Mouse (Mus musculus) layer of hippocampus, postnatal 14 days (tissue): Measurements from ENCODE around the gene Sbds. TPM values are rescaled to one million over a fixed set of nuclear protein-coding genes. Genes with fewer than 3 reads are reported as not detected.
A peak's percentile ranks its signal among the peaks of the same experiment; 100 is the strongest.

ENCODE experiments used
- DNase-seq, 2 experiments: peaks; one replicate each; pipeline ENCODE4 v3.0.0; 2021 to 2022; ENCODE audit warnings: low spot score in 2 of 2, mixed read lengths in 1 of 2
- long read RNA-seq, 2 experiments: library from polyadenylated mRNA; stranded (forward); transcript quantifications; one replicate each; pipeline ENCODE4 v2.0.0; 2021
- total RNA-seq, 2 experiments: library from RNA; stranded (reverse); gene quantifications; 2 replicates each; pipeline ENCODE4 v1.2.3; 2021

Gene Sbds
- total RNA-seq = 10 to 100 TPM; 61.8 to 62.4 TPM
- long read RNA-seq, experiment 1, transcript Sbds-201 (5 exons, 1,548 nt) = major isoform, 65 of 78 reads
- long read RNA-seq, experiment 1, partial matches to known transcripts = 4 of 78 reads
- long read RNA-seq, experiment 1, other reads (novel, unspliced or antisense) = 8 of 78 reads
- long read RNA-seq, experiment 2, transcript Sbds-201 (5 exons, 1,548 nt) = major isoform, 79 of 99 reads
- long read RNA-seq, experiment 2, partial matches to known transcripts = 3 of 99 reads
- long read RNA-seq, experiment 2, other reads (novel, unspliced or antisense) = 17 of 99 reads

- DNase-seq = peak; percentile 96 to 99
Observed at GRCm38 (mm10) chr5:130255017-130255720, at the start of gene Sbds, which contains the start of gene Tyw1. TSS of gene Sbds (minus strand) at chr5:130255530. TSS of gene Tyw1 (plus strand) at chr5:130255619.

- no peak for DNase-seq
Observed at GRCm38 (mm10) chr5:130303611-130304010, 48.3 kb upstream of the Sbds start.

GRCm38 (mm10) chr5:130299526-130299925 lies 44.2 kb upstream of the Sbds start:
- no peak for DNase-seq

- no peak for DNase-seq
Observed at GRCm38 (mm10) chr5:130298831-130299460, 43.6 kb upstream of the Sbds start.

GRCm38 (mm10) chr5:130296071-130296470 lies 40.7 kb upstream of the Sbds start:
- no peak for DNase-seq

GRCm38 (mm10) chr5:130294598-130294997 lies 39.3 kb upstream of the Sbds start:
- peak in 1 of 2 experiments; percentile 22 for DNase-seq

- DNase-seq = no peak
Observed at GRCm38 (mm10) chr5:130293941-130294340, 38.6 kb upstream of the Sbds start.

- peak in 1 of 2 experiments; percentile 47 for DNase-seq
Observed at GRCm38 (mm10) chr5:130292976-130293375, 37.6 kb upstream of the Sbds start.

GRCm38 (mm10) chr5:130290775-130291174 lies 35.4 kb upstream of the Sbds start:
- peak; percentile 45 to 67 for DNase-seq

GRCm38 (mm10) chr5:130290242-130290641 lies 34.9 kb upstream of the Sbds start:
- no peak for DNase-seq

GRCm38 (mm10) chr5:130288106-130288505 lies 32.8 kb upstream of the Sbds start:
- no peak for DNase-seq

- DNase-seq = no peak
Observed at GRCm38 (mm10) chr5:130283079-130283732, 27.9 kb upstream of the Sbds start.

GRCm38 (mm10) chr5:130278011-130278472 lies 22.7 kb upstream of the Sbds start:
- DNase-seq = no peak

- peak in 1 of 2 experiments; percentile 71 for DNase-seq
Observed at GRCm38 (mm10) chr5:130275509-130275908, 20.2 kb upstream of the Sbds start.

GRCm38 (mm10) chr5:130273046-130273445 lies 17.7 kb upstream of the Sbds start:
- no peak for DNase-seq

GRCm38 (mm10) chr5:130272344-130272743 lies 17.0 kb upstream of the Sbds start:
- no peak for DNase-seq

GRCm38 (mm10) chr5:130268976-130269375 lies 13.6 kb upstream of the Sbds start:
- DNase-seq = no peak

- DNase-seq = no peak
Observed at GRCm38 (mm10) chr5:130267316-130267715, 12.0 kb upstream of the Sbds start.

- peak in 1 of 2 experiments; percentile 34 for DNase-seq
Observed at GRCm38 (mm10) chr5:130266651-130267050, 11.3 kb upstream of the Sbds start.

- DNase-seq = no peak
Observed at GRCm38 (mm10) chr5:130264433-130265005, 9.2 kb upstream of the Sbds start.

GRCm38 (mm10) chr5:130263454-130263853 lies 8.1 kb upstream of the Sbds start:
- no peak for DNase-seq
